Mouse (Mus musculus) kidney, adult 11 months (tissue): ENCODE measurements at regions not wholly inside any gene's neighbourhood (a gene's known extent, or its start where the extent isn't known, plus 50 kb on each side); places are given as distances from the start of the nearest gene placed in this dataset.

Source experiments
- DNase-seq: peaks from one replicate; pipeline ENCODE4 v3.0.0; 2022

- no peak for DNase-seq
Measured at GRCm38 (mm10) chr1:60627367-60627766, 60.5 kb upstream of the Raph1 start.

GRCm38 (mm10) chr1:60625698-60626486 is 59.0 kb upstream of the Raph1 start:
- DNase-seq = no peak

GRCm38 (mm10) chr1:60624231-60624630 is 57.3 kb upstream of the Raph1 start:
- no peak for DNase-seq

GRCm38 (mm10) chr1:60623440-60624016 is 56.6 kb upstream of the Raph1 start:
- DNase-seq = peak; percentile 6

GRCm38 (mm10) chr1:60621770-60622169 is 54.9 kb upstream of the Raph1 start:
- no peak for DNase-seq

GRCm38 (mm10) chr1:60621064-60621726 is 54.3 kb upstream of the Raph1 start:
- no peak for DNase-seq

- no peak for DNase-seq
Measured at GRCm38 (mm10) chr1:60618389-60618788, 51.5 kb upstream of the Raph1 start.

GRCm38 (mm10) chr1:60616916-60617315 is 50.0 kb upstream of the Raph1 start:
- no peak for DNase-seq
